Mouse (Mus musculus): ENCODE data around the gene Gna12. TPM values are rescaled to one million over a fixed set of nuclear protein-coding genes. Genes with fewer than 3 reads are reported as not detected.

Gene Gna12
- total and polyA plus RNA-seq, 3 experiments: 46.0 to 55.2 TPM; not detected in 1

DNA sequence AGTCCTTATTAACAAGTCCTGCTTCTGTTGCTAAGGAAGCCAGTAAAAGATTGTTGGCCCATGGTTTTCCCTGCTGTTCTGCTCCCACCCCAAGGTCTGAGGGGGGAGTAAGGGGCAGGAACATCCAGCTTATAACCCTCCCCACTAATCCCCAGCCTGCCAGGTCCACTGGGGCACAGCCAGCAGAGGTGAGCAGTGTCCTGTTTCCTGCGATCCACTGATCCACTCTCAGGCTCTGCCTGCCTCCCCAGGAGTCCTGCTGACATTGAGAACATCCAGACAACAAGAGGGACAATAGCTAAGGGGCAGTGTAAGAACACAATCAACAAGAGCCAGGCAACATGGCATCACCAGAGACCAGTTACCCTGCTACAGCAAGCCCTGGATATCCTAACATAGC, 3.4 kb downstream of the Gna12 start:
- H3K4me1 ChIP-seq (ENCODE audit: control insufficient read depth in 1 of 2, insufficient read depth in 2 of 2, low read length in 2 of 2): peaks cover 18 to 38% of the 10 kb centered on the region in 2 experiments
- no peaks in the 10 kb centered on the region for H3K27me3 ChIP-seq (ENCODE audit: control insufficient read depth in 1 of 2, insufficient read depth in 2 of 2, low read length in 2 of 2)
- peaks cover 0 to 30% of the 10 kb centered on the region in 2 experiments; a peak in 2 of 4 replicates for H3K36me3 ChIP-seq (ENCODE audit: control insufficient read depth in 1 of 2, insufficient read depth in 2 of 2, low read length in 2 of 2)
- H3K9me3 ChIP-seq (replicated peaks; ENCODE audit: insufficient read depth, low read length): no peaks in the 10 kb centered on the region
- TF ChIP-seq MEF2A (IDR thresholded peaks at IDR 0.05; ENCODE audit: extremely low read depth, insufficient replicate concordance, low read depth, low read length, poor library complexity, severe bottlenecking): no peak
- no peak for TF ChIP-seq ETS1 (IDR thresholded peaks at IDR 0.05; ENCODE audit: low read depth, low read length)
- H3K9ac ChIP-seq (ENCODE audit: control insufficient read depth, low read depth, low read length, poor library complexity, severe bottlenecking): no peak overlapping the region
- H3K27ac ChIP-seq (ENCODE audit: control insufficient read depth, low read depth, low read length): no peak overlapping the region
- DNase-seq (ENCODE audit: low read depth, low spot score): no peak
- H3K79me2 ChIP-seq (ENCODE audit: control insufficient read depth, insufficient read depth, low read length, poor library complexity): peaks cover 21% of the 10 kb centered on the region
- no peak overlapping the region for H3K4me3 ChIP-seq (ENCODE audit: control insufficient read depth in 1 of 2, insufficient read depth in 1 of 2, low read depth in 2 of 2, low read length in 2 of 2)

- Histone ChIP-seq H3K9ac (ENCODE audit: control insufficient read depth, low read depth, low read length, poor library complexity, severe bottlenecking) (no peak overlapping the region), H3K27me3 (ENCODE audit: control insufficient read depth in 1 of 2, insufficient read depth in 2 of 2, low read length in 2 of 2) (no peaks in the 10 kb centered on the region), H3K4me1 (ENCODE audit: control insufficient read depth in 1 of 2, insufficient read depth in 2 of 2, low read length in 2 of 2) (peaks cover 15 to 31% of the 10 kb centered on the region in 2 experiments), H3K79me2 (ENCODE audit: control insufficient read depth, insufficient read depth, low read length, poor library complexity) (peaks cover 21% of the 10 kb centered on the region), H3K4me3 (ENCODE audit: control insufficient read depth in 1 of 2, insufficient read depth in 1 of 2, low read depth in 2 of 2, low read length in 2 of 2) (no peak overlapping the region), H3K27ac (ENCODE audit: control insufficient read depth, low read depth, low read length) (no peak overlapping the region), H3K36me3 (ENCODE audit: control insufficient read depth in 1 of 2, insufficient read depth in 2 of 2, low read length in 2 of 2) (peaks cover 0 to 24% of the 10 kb centered on the region in 2 experiments; a peak in 2 of 4 replicates), H3K9me3 (replicated peaks; ENCODE audit: insufficient read depth, low read length) (no peaks in the 10 kb centered on the region)
- DNase-seq (ENCODE audit: low read depth, low spot score): no peak
- TF ChIP-seq BHLHE40 (IDR thresholded peaks at IDR 0.05; ENCODE audit: borderline replicate concordance, low read depth, low read length): no peak
- TF ChIP-seq CTCF (IDR thresholded peaks at IDR 0.05 in 2 of 3, conservative IDR thresholded peaks at IDR 0.05 in 1 of 3; ENCODE audit: control insufficient read depth in 1 of 3, insufficient read depth in 1 of 3, low read depth in 2 of 3, low read length in 3 of 3, poor library complexity in 1 of 3, severe bottlenecking in 1 of 3): no peak
- TF ChIP-seq USF2 (IDR thresholded peaks at IDR 0.05; ENCODE audit: borderline replicate concordance in 1 of 2, insufficient read depth in 1 of 2, low read depth in 1 of 2, low read length in 2 of 2): no peak
- no peak for TF ChIP-seq GABPA (IDR thresholded peaks at IDR 0.05; ENCODE audit: low read depth, low read length)
- TF ChIP-seq SIN3A (IDR thresholded peaks at IDR 0.05; ENCODE audit: low read length): no peak
- no peak for TF ChIP-seq CHD2 (IDR thresholded peaks at IDR 0.05; ENCODE audit: low read length)
- TF ChIP-seq NRF1 (IDR thresholded peaks at IDR 0.05; ENCODE audit: insufficient read depth, low read depth, low read length, poor library complexity, severe bottlenecking): no peak
- TF ChIP-seq MAX (IDR thresholded peaks at IDR 0.05; ENCODE audit: low read length): no peak
- TF ChIP-seq ZKSCAN1 (IDR thresholded peaks at IDR 0.05; ENCODE audit: low read depth, low read length): no peak
- no peak for TF ChIP-seq RCOR1 (IDR thresholded peaks at IDR 0.05; ENCODE audit: low read depth, low read length)
These were observed 4.1 kb downstream of the Gna12 start for GRCm38 (mm10) chr5:140826118-140826517.

DNA sequence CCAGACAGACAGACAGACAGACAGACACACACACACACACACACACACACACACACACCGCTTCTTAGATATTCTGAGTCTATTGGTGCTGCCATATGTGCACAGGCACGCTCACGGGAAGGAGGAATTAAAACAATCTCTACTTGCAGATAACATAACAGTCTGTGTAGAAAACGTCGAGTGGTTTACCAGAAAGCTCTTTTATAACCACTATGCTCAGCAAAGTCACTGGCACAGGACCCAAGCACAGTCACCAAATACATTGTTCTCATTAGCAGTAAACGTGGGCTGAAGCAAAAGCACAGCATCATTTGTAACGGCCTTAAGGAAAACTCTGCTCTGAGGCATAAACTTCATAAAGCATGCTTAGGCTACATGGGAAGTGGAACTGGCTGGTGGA, 6.1 kb downstream of the Gna12 start:
- H3K4me1 ChIP-seq (ENCODE audit: control insufficient read depth in 1 of 2, insufficient read depth in 2 of 2, low read length in 2 of 2): peaks cover 13 to 25% of the 10 kb centered on the region in 2 experiments
- TF ChIP-seq GATA1 (IDR thresholded peaks at IDR 0.05; ENCODE audit: low read depth, low read length) (peak; percentile 51; the same call in 1 of the 2 replicates), NRF1 (IDR thresholded peaks at IDR 0.05; ENCODE audit: insufficient read depth, low read depth, low read length, poor library complexity, severe bottlenecking) (0 out of 2 replicates have a peak, but pooled peaks have one; percentile 14), SMC3 (IDR thresholded peaks at IDR 0.05; ENCODE audit: low read depth, low read length) (no peak), POLR2A (IDR thresholded peaks at IDR 0.05; ENCODE audit: control insufficient read depth in 1 of 2, insufficient read depth in 1 of 2, low read depth in 1 of 2, low read length in 2 of 2, poor library complexity in 1 of 2) (no peak), MYC (IDR thresholded peaks at IDR 0.05; ENCODE audit: low read depth, low read length) (no peak), RAD21 (IDR thresholded peaks at IDR 0.05; ENCODE audit: low read depth, low read length) (no peak), MYB (IDR thresholded peaks at IDR 0.05; ENCODE audit: low read depth, low read length) (peak; percentile 58; the same call in 1 of the 2 replicates), USF2 (IDR thresholded peaks at IDR 0.05; ENCODE audit: borderline replicate concordance in 1 of 2, insufficient read depth in 1 of 2, low read depth in 1 of 2, low read length in 2 of 2) (no peak), CHD1 (IDR thresholded peaks at IDR 0.05; ENCODE audit: low read depth, low read length) (no peak), KAT2A (conservative IDR thresholded peaks at IDR 0.05; ENCODE audit: low read depth, low read length) (no peak), RCOR1 (IDR thresholded peaks at IDR 0.05; ENCODE audit: low read depth, low read length) (peak; percentile 78), POLR2AphosphoS2 (IDR thresholded peaks at IDR 0.05; ENCODE audit: low read length) (no peak), SIN3A (IDR thresholded peaks at IDR 0.05; ENCODE audit: low read length) (peak; percentile 72), EP300 (IDR thresholded peaks at IDR 0.05; ENCODE audit: low read depth in 1 of 2, low read length in 2 of 2) (peak; percentile 28 to 50; a peak in 3 of 4 replicates), GABPA (IDR thresholded peaks at IDR 0.05; ENCODE audit: low read depth, low read length) (no peak), ETS1 (IDR thresholded peaks at IDR 0.05; ENCODE audit: low read depth, low read length) (peak; percentile 54), TCF12 (IDR thresholded peaks at IDR 0.05; ENCODE audit: low read depth, low read length) (peak; percentile 31; the same call in 1 of the 2 replicates), BHLHE40 (IDR thresholded peaks at IDR 0.05; ENCODE audit: borderline replicate concordance, low read depth, low read length) (peak; percentile 72; the same call in 1 of the 2 replicates), MEF2A (IDR thresholded peaks at IDR 0.05; ENCODE audit: extremely low read depth, insufficient replicate concordance, low read depth, low read length, poor library complexity, severe bottlenecking) (no peak), MAX (IDR thresholded peaks at IDR 0.05; ENCODE audit: low read length) (peak; percentile 49)

More for the DNA sequence above, 6.1 kb downstream of the Gna12 start:
- H3K27ac ChIP-seq (ENCODE audit: control insufficient read depth, low read depth, low read length): peak overlapping the region; percentile 30
- no peaks in the 10 kb centered on the region for H3K9me3 ChIP-seq (replicated peaks; ENCODE audit: insufficient read depth, low read length)
- H3K79me2 ChIP-seq (ENCODE audit: control insufficient read depth, insufficient read depth, low read length, poor library complexity): peaks cover 23% of the 10 kb centered on the region
- peak; percentile 69 for DNase-seq (ENCODE audit: low read depth, low spot score)
- peaks cover 0 to 21% of the 10 kb centered on the region in 2 experiments; a peak in 2 of 4 replicates for H3K36me3 ChIP-seq (ENCODE audit: control insufficient read depth in 1 of 2, insufficient read depth in 2 of 2, low read length in 2 of 2)
- peak overlapping the region; percentile 26; the same call in 1 of the 2 replicates for H3K9ac ChIP-seq (ENCODE audit: control insufficient read depth, low read depth, low read length, poor library complexity, severe bottlenecking)
- H3K4me3 ChIP-seq (ENCODE audit: control insufficient read depth in 1 of 2, insufficient read depth in 1 of 2, low read depth in 2 of 2, low read length in 2 of 2): no peak overlapping the region
- H3K27me3 ChIP-seq (ENCODE audit: control insufficient read depth in 1 of 2, insufficient read depth in 2 of 2, low read length in 2 of 2): no peaks in the 10 kb centered on the region

All from MEL (cell line).